Mouse (Mus musculus) liver (tissue): ENCODE data around the gene Pcf11.

Experiments
- DNase-seq: peaks from one replicate; pipeline ENCODE4 v3.0.0-alpha.2; 2020; ENCODE audit warnings: mixed read lengths

The Pcf11 gene

DNA sequence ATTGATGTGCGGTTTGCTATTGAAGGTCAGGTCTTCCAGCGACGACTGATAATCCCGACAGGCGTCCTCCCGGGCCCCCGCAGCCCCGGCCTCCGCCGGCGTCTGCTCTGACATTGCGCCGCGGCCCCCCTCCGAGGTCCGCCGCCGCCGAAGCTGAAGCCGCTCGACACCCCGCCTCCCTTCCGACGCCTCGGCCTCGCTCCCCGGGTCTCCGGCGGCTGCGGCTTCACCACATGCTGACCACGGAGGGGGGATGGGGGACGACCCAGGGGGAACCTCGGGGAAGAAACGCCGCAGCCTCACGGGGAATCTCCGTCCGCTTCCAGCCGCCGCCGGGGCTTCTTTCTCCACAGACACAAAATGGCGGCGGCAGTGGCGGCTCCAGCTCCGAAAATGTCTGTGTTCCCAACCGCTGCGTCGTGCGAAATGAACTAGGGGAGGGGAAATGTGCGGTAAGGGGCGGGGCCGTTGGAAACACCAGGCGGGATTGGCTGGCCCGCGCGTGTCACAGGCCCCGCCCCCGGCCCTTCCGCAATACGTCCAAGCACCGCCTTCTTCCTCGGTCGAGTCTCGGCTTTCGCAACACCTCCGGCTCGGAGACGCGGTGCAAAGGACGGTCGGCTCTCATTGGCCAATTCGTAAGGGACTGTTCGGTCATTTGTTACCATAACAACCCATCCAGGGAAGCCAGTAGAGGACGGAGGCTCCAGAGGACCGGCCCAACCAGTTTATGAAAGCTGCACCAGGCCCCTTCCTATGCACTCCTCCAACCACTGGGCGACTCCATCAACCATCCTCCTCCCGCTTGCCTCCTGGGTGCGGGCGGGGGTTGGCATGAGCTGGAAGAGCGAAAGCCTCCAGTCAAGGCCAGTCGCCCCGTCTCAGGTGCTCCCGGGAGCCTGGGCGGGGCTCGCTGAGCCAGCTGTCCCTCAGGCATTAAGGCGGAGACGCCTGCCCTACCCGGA, at the start of gene Pcf11:
Gene Pcf11, minus strand, starts transcription at position 428 of the 965 bp plus-strand sequence.
- DNase-seq = peak; percentile 99

DNA sequence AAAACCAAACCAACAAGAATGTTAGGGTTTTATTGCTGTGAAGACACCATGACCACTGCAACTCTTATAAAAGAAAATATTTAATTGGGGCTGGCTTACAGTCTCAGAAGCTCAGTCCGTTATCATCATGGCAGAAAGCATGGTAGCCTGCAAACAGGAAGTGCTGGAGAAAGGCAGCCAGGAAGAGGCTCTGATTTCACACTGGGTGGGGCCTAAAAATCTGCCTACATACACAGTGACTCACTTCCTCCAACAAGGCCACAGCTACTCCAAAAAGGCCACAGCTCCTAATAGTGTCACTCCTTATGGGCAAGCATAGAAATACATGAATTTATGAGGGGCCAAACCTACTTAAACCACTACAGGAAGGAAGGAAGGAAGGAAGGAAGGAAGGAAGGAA, 45.3 kb upstream of the Pcf11 start:
- DNase-seq = no peak

DNA sequence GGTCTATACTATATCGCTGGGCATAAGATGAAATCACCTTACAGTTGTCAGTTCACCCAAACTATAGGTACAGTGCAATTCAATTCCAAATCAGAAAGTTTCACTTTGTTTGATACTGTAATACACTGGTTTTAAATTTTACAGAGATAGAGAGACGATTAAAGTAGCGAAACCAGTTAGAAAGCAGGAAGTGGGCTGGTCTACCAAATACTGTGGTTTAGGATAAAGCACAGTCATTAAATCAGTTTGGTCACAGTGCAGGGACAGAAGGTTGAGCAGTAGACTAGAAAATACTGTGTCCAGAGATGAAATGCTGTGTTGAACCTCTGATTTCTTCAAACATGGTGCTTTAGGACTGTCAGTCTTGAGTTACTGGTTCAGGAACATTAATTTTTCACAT, 41.9 kb upstream of the Pcf11 start:
- DNase-seq = no peak

DNA sequence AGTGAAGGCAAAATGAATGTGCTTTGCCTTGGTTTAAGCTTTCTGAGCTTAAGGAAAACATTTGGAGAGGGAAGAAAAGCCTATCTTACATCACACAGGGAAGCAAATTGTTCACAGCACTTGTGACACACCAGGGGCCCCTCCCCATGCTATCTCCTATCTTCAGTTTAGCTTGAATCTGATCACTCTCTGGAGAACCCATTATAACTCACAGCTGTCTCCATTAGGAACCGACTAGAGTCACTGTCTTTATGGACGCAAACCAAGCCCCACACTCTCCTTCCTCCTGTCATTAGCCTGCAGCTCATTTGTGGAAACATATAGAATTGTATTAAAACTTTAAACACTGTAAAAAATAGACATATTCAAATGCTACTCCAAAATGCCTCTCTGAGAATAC, 39.8 kb upstream of the Pcf11 start:
- no peak for DNase-seq

DNA sequence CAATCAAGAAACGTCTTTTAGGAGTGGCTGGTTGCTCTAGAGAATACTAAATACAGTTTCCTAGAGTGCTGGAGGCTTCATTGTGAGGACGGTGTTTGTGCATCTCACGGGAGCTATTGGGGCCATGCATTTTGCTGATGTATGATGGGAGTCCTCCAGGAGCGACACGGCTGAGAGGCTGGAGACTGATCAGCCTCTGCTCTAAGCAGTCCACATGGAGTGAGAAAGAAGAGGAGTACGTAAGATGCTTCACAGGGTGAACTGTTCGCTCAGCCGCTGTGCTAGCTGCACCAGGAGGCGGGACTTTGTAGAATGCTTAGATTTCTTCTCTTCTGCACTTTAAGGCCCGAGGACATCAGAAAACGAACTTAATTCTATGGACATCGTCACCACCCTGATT, 37.0 kb upstream of the Pcf11 start:
- no peak for DNase-seq

DNA sequence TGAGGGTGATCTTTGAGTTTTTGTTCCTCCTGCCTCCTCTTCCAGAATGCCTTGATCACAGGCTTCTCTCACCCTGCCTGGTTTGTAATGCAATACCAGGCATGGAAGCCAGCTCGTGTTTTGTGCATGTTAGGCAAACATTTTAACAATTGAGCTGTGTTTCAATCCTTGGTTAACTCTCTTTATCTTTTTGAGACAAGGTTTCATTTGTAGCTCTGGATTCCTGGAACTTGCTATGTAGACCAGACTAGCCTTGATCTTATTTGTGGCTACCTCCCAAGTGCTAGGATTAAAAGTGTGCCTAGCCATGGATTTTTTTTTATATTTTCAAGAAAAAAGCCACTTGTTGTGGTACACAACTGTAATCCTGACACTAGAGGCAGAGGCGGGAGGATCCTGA, 35.8 kb upstream of the Pcf11 start:
- DNase-seq = no peak

DNA sequence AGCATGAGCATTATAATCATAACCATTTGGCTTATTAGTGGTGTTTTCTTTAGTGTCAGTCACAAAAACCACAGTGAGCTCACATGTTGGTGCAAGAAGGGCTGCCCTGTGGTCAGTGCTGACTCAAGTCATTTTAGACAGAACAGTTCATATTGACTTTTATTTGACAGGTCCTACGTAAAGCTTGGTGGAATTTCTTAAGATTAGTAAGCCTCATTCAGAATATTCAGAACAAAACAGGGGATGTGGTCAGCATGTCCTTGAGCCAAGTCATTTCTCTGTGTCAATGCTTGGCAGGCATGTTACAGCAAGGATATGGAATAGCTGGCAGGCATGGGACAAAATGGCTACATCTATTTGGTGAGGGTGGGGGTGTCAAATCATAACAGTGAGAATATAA, 33.9 kb upstream of the Pcf11 start:
- DNase-seq = no peak

DNA sequence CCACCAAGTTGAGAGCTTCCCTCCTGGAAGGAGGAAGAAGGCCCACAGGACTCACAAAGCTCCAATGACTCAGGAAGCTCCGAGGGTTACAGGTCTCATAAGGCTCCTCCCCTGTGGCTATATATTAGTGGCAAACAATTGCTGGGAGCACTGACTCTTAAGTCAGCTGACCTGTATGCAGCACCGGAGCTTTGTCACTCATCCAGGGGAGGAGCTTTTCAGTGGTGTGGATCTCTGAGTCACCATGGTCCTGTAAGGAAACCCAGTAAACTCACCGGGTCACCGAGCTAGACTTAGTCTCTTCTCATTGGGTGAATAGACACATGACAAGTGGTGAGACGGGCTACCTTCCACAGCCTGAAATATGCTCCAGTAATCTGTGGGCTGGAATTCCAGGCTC, 29.0 kb upstream of the Pcf11 start:
- DNase-seq = no peak

DNA sequence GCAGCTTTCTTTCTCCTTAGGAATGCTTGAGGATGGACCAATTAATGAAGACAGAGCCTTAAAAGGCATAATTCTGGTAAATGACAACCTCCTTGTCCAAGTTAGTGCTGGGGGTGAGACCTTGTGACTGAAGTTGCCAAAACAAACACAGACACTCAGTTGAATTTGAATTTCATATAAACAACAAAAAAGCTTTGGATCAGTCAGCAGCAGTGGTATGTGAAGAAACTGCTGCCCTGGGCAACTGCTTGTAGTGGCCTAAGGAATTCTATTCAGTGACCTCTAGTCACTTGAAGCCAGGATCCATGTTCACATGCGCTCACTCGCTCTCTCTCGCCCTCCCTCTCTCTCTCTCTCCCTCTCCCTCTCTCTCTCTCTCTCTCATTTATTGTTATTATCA, 26.7 kb upstream of the Pcf11 start:
- no peak for DNase-seq

DNA sequence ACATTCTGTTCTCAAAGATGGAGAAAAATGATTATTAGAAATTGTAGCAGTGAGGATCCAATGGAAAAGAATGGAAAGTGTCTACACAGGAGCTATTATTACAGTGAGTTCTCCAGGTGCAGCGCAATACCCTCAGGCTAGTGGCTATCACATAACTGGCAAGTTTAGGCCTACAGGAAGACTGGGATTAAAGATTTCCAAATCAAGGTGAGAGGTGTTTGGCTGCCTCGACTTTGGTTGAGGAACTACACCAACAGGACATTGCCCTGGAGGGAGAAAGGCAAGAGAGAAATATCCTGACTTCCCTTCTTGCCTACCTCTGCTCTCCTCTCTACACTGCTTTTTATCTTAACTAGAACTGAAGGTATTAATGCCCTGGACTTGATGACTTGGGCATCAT, 19.4 kb upstream of the Pcf11 start:
- DNase-seq = no peak

DNA sequence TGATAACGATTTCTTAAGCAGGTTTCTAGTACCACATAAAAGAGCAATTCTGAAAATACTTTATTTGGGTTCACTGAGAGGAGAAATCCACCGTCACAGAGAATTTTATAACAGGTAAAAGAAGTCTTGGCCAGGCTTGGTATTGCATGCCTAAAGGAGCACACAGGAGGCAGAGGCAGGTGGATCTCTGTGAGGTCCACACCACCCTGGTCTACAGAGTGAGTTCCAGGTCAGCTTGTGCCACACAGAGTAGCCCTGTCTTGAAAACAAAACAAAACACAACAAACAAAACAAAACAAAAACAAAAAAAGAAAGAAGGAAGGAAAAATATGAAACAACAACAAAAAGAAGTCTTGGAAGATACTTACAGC, 18.6 kb upstream of the Pcf11 start:
- no peak for DNase-seq

DNA sequence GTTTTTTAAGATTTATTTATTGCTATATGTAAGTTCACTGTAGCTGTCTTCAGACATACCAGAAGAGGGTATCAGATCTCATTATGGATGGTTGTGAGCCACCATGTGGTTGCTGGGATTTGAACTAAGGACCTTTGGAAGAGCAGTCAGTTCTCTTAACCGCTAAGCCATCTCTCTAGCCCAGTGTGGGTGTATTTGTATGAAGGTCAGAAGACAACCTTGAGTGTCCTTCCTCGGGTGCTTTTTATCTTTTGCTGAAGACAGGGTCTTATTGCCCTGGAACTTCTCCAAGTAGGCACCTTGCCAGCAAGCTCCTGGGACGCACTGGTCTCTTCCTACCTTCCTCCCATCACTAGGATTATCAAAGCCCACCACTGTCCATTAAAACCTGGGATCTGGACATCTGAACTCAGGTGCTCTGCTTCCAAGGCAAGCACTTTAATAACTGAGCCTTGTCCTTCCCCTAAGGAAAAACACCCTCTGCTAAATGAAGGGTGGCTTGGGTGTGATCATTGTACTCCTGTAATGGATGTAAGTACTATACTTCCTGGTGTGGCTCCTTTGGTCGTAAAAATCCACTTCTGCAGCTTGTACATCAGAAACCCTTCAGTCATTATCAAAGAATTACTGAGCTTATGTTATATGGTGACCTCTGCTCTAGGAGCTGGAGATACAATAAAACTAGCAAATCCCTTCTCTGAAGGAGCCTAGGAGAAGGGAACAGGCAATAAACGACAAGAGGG, 18.0 kb upstream of the Pcf11 start:
- no peak for DNase-seq

DNA sequence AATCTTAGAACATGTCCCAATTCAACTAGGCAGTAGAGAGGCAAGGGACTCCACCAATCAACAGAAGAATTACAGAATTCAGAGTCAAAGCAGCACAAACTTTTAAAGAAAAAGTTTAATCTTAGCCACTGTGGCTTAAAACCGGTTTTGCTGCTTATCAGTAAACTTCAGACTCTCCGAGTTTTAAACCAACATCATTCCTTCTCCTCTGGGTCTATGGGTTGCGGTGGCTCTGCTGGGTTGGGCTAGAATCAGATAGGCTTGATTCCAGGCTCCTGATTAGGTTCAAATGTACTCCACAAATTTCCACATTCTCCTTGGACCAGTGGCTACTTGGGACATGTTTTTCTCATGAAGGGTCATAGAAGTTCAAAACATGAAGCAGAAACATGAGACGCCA, 7.6 kb upstream of the Pcf11 start:
- no peak for DNase-seq

DNA sequence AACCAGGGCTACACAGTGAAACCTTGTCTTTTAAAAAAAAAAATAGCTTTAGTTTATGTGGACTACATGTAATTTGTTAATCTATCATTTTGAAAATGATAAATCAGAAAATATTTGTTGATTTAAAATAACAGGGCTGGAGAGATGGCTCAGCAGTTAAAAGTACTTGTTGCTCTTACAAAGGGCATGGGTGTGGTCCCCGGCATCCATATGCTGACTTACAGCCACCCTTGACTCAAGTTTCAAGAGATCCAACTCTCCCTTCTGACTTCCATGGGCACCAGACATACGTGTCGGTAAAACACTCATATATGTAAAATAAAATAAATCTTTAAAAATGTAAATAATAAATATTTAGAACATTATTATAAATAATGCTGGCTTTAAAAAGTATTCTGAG, 5.4 kb upstream of the Pcf11 start:
- no peak for DNase-seq

DNA sequence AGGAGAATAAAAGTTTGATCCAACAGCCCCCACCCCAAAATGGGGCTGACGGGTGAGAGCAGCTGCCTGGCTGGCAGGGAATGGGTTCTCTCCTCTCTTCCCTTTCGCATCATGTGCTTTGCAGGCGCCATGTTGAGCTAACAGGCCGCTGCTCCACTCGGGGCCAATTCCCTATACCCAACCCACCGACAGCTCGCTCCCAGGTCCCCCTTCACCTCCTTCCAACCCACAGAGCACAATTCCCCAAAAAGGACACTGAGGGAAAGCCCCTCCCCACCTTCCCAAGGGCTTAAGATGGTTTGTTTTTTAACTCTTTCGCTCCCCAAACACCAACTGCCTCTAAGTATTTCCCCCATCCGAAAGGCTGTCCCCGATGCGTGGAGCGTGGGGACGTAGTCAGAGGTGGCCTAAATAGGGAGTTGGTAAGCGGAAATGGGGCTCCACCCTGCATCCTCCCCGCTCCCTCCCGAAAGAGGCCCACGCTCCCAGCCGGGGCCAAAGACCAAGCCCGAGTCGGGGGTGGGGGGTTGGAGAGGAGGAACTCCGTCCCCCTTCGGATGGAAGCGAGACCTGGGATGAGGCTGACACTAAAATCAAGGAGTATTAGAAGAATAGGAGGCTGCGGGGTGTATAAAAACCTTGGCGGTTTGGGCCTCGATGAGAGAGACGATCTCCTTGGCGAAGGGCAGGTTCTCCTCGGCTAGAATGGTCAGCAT, 785 bp downstream of the Pcf11 start:
- peak; percentile 82 for DNase-seq

DNA sequence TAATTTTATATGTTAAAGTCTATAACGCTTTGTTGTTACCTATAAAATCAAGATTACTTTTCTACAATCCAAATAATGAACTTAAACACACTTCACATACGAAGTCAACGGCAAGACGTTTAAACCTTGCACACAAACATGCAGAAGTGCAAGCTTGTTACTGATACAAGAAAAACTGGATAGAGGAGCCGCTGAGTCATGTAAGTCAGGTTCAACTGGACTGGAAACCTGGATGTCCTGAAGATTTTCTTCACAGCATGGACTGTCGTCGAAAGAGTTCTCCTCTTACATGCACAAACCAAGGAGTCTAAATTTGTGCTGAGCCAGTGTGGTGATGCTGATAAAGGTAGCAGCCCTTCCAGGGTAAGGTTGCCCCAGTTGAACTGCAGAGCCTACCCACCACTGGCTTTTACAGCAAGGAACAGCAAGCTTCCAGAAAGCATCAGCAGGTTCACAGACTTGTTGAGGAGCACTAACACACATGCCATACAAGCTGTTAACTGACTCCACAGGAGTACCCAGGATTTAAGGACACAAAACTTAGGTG, 3.4 kb downstream of the Pcf11 start:
- peak; percentile 35 for DNase-seq

DNA sequence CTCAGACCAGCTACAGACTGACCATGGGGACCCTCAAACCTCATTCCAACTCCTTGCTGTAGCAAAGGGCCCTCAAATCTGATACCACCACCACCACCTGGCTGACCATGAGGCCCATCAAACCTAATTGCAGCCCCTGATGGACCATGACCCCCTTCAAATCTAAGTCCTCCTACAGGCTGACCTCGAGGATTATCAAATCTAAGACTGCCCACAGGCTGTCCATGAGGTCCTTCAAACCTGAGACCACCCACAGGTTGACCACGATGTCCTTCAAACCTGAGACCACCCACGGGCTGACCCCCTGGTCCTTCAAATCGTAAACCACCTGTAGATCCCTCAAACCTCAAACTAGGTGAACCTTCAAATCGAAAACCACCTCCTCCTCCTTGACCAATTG, 11.7 kb downstream of the Pcf11 start:
- no peak for DNase-seq

DNA sequence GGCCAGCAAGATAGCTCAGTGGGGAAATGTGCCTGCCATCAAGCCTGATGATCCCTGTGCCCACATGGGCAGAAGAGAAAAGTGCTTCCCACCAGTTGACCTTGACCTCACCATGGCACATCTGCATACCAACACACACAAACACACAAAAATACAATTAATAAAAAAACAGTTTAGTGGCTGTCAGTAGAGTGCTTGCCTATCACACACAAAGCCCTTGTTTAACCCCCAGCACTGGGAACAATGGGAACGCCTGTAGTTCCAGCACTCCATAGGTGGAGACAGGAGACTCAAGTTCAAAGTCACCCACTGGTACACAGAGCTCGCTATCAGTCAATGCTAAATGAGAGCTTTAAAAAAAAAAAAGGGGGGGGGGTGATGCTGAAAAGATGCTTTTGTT, 13.3 kb downstream of the Pcf11 start:
- no peak for DNase-seq

DNA sequence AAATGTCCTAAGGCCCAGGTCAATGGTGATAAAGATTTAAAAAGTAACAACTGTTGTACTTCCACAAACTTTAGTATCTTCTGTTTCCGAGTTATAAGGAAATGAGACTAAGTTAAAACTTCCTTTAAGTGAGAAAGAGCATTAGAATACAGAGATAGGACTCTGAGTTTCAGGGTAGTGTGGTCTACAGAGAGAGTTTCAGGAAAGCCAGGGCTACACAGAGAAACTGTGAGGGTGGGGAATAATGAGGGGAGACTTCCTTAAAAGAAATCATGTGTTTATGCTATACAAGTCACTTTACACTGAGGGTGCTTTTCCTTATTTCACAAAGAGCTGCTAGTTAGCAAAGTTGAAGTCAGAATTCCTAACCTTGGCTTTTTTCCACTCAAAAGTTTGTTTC, 16.4 kb downstream of the Pcf11 start:
- DNase-seq = no peak

DNA sequence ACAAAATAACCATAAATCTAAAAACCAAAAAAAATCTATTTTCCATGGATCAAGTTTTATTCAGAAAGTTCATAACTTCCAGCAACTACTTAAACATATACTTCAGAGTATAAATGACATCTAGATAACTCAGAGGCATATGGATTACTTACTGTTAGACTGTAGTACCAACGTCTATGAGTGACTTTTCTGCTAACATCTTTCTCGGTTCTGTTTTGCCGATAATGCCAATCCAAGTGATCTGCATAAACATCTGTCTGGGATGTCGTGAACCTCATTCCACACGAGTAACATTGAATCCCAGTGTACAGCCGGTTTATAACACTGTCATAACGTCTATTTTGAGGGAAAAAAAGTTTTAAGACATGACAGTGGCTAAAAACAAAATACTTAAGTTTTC, 21.9 kb downstream of the Pcf11 start:
- DNase-seq = no peak

DNA sequence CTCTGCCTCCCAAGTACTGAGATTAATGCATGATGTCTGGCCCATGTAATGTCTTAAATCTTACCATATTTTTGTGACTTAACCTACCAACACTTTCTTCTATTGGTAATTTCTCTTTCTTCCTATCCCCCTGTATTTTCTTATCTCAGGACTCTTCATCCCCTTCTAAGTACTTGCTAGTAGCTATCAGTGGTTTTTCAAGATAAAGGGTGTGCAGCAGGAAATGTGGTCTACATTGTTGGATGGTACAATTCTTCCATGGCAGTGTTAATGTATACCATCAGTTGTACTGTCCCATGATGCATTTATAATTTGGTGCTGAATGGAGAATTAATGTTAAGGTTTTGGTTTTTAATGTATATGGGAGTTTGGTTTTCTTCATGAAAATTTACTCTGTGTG, 27.4 kb downstream of the Pcf11 start:
- no peak for DNase-seq

DNA sequence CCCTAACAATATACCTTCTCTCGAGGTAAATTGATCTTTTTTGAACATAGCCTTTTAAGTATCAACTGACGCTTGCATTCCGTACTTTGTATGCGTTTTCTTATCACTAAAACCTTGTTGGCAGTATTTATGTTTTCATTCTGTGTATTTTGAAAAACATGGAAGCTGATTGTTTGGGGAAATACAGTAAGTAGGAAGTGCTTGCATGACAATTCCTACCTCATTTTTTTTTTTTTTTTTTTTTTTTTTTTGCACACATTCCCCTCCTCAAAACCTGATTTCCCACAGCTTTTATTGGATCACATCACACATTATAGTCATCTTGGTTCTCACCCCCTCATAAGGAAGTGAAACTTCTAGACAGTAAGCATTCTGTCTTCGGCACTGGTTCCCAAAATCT, 31.7 kb downstream of the Pcf11 start:
- DNase-seq = no peak

DNA sequence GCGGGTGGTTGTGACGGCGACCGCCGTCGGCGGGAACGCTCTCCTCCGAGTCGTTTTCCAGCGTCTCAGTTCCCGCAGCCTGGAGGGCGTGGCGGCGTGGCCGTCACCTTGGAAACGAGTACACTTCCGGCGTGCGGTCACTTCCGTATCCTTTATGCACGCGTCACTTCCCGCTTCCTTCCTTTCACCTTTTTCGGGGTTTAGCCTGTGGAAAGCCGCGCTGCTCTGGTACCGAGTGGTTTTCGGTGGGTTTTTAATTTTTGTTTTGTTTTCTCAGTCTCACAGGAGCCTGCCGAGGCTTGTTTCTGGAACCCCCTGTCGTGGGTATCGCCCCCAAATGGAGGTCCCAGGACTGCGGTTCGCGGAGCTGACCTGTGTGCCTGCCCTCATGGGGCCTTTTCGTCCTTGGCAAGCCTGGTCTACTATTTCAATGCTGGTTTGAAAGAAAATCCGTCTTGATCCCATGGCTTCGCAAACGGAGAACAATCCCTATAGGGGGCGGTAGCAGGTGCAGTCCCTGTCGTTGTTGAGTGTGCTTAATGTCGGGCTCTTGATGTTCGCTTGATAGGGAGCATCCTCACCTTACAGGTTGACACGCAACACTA, 32.6 kb downstream of the Pcf11 start, which contains the start of gene Ankrd42:
Gene Ankrd42, minus strand, starts transcription at position 122 of the 605 bp plus-strand sequence.
- DNase-seq = peak; percentile 90
